Mouse (Mus musculus) activated CD4-positive, CD25-positive, alpha-beta regulatory T cell, adult 9 weeks (primary cell): ENCODE data around the gene 4931423N10Rik. TPM values are rescaled to one million over a fixed set of nuclear protein-coding genes. Genes with fewer than 3 reads are reported as not detected.

Experiments used
- polyA plus RNA-seq: library from polyadenylated mRNA; unstranded; fragments of 100-300 nt; shearing (Covaris generic); gene quantifications from one replicate; pipeline ENCODE4 v1.2.1, GENCODE M21; 2017

The 4931423N10Rik gene
- not detected for polyA plus RNA-seq

DNA sequence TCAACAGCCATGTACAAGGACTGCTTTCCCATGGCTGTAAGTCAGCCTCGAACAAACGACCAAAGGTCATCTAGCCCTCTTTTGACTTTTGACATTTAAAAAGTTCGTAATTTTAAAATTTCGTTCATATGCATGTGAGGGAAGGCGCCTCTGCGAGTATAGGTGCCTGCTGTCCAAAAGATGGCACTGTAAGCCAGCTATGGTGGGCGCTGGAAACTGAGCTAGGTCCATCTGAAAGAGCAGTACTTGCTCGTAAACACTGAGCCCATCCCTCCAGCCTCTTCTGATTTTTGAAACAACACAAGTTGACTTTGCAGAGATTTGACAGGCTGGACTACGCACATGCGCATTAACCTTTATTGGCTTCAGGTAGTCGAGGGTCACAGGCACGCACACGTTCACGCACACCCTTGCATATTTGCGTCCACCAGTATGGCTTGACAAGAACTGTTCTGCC lies at the start of gene 4931423N10Rik:
Gene 4931423N10Rik (plus strand): TSS at position 407 of the 457 bp plus-strand sequence.

Other genes starting within 250 kb of the 4931423N10Rik start
- gene Abi1, start 167.2 kb upstream of the 4931423N10Rik start, polyA plus RNA-seq = 188 TPM
- 69.1 TPM for gene Acbd5, start 139.3 kb upstream of the 4931423N10Rik start, polyA plus RNA-seq
- 0.83 TPM for gene Mastl, start 51.5 kb upstream of the 4931423N10Rik start, polyA plus RNA-seq
- 82.8 TPM for gene Yme1l1, start 51.1 kb upstream of the 4931423N10Rik start, polyA plus RNA-seq
- not detected for gene Nxph2, start 113.8 kb downstream of the 4931423N10Rik start, polyA plus RNA-seq